Mouse (Mus musculus) midbrain, postnatal 0 days (tissue): Measurements from ENCODE around the gene Il17d. TPM values are rescaled to one million over a fixed set of nuclear protein-coding genes. Genes with fewer than 3 reads are reported as not detected.

Experiments
- ATAC-seq: fragments of 200-750 bp; cut with Nextera tagmentation; 2 replicates; pipeline ENCODE4 v1.8.0; 2017; ENCODE audit warnings: moderate number of reproducible peaks, mild to moderate bottlenecking, moderate TSS enrichment, moderate library complexity; ENCODE audit not compliant: low FRiP score
- DNase-seq: peaks from one replicate; pipeline ENCODE4 v3.0.0-alpha.2; 2015; ENCODE audit warnings: low spot score
- H3K27ac ChIP-seq: fragments of 300-500 bp; sonication (generic); 2 replicates; pipeline ENCODE4 v1.5.1; 2014; ENCODE audit warnings: low read depth, mild to moderate bottlenecking, low read length, mixed read lengths
- H3K27me3 ChIP-seq: fragments of 300-500 bp; sonication (generic); 2 replicates; pipeline ENCODE4 v1.6.1; 2014; ENCODE audit warnings: low read length, control low read depth, mixed read lengths; ENCODE audit not compliant: insufficient read depth
- H3K36me3 ChIP-seq: fragments of 300-500 bp; sonication (generic); 2 replicates; pipeline ENCODE4 v1.6.1; 2014; ENCODE audit warnings: low read length, control low read depth, mixed read lengths; ENCODE audit not compliant: insufficient read depth
- H3K4me1 ChIP-seq: fragments of 300-500 bp; sonication (generic); 2 replicates; pipeline ENCODE4 v1.6.1; 2014; ENCODE audit warnings: mild to moderate bottlenecking, control low read depth, antibody characterized with exemption, low read length, mixed read lengths; ENCODE audit not compliant: insufficient read depth
- H3K4me2 ChIP-seq: fragments of 300-500 bp; sonication (generic); 2 replicates; pipeline ENCODE4 v1.6.1; 2014; ENCODE audit warnings: low read depth, mild to moderate bottlenecking, low read length, mixed read lengths; ENCODE audit not compliant: poor library complexity, severe bottlenecking
- H3K4me3 ChIP-seq: fragments of 300-500 bp; sonication (generic); 2 replicates; pipeline ENCODE4 v1.5.1; 2014; ENCODE audit warnings: low read depth, mild to moderate bottlenecking, low read length, moderate library complexity
- H3K9ac ChIP-seq: fragments of 300-500 bp; sonication (generic); replicated peaks from 2 replicates; pipeline ENCODE4 v1.6.1; 2014; ENCODE audit warnings: mild to moderate bottlenecking, low read length, moderate library complexity, mixed read lengths; ENCODE audit not compliant: poor library complexity, severe bottlenecking
- H3K9me3 ChIP-seq: fragments of 300-500 bp; sonication (generic); 2 replicates; pipeline ENCODE4 v1.6.1; 2016; ENCODE audit warnings: low read length, control low read depth
- CTCF ChIP-seq: IDR thresholded peaks from 2 replicates; pipeline ENCODE4 v1.5.1; 2016; ENCODE audit warnings: antibody characterized with exemption, mild to moderate bottlenecking
- WGBS: fragments of 180-500 bp; shearing (Covaris S2); extraction: QIAGEN DNeasy Blood & Tissue Kit; methylation state at CpG from one replicate; pipeline ENCODE4 v1.1.7; 2014; 5-methylcytosine and 5-hydroxymethylcytosine counted together
- polyA plus RNA-seq: library from polyadenylated mRNA; unstranded; fragments of >200 nt; fragmentation: Nextera tagmentation; extraction: Ambion mirVana; gene quantifications from 2 replicates; pipeline ENCODE4 v1.2.1, GENCODE M21; 2015
- total RNA-seq: library from RNA; depleted of rRNA; stranded (reverse); fragments of >200 nt; gene quantifications from 2 replicates; pipeline ENCODE4 v1.2.3, GENCODE M21; 2014

The Il17d gene
- total and polyA plus RNA-seq, 2 experiments from 2014 or later: 7.0 to 40.7 TPM

DNA sequence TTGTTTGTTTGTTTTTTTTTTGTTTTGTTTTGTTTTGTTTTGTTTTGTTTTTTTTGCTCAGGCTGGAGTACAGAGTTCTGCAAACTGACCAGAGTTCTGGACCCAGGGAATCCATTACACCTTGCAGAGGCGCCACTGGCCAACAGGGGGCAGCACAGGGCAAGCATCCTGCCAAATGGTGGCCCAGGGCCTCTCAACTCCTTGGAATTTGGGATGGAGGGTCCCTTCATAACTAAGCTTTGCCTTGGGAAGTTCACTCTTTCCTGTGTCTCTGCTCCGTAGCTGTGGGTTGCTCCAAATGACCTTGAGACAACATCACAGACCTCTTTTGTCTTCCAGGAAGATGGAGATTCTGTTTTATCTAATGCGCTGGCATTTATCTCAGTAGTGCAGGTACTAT lies 8.6 kb downstream of the Il17d start:
- TF ChIP-seq CTCF: peak; percentile 78

DNA sequence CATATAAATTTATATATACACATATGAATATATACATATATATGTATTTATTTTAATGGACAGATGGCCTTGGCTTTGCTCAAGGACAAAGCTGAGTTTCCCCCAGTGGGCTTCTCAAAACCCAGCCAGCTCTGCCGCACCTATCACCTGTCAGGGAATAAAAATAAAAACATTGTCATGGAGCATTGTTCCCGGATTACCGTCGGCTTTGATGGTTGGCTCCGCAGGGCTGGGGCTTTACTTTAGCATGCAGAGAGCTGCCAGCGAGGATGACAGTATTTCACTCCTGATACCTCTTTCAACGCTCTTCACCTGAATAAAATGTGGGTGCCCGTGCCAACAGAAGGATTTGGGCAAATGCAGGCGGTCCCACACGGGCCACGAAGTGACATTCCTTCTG lies 9.3 kb downstream of the Il17d start:
- no peak for TF ChIP-seq CTCF
- no peak overlapping the region for H3K9ac ChIP-seq
- no peak overlapping the region for H3K27ac ChIP-seq
- H3K4me1 ChIP-seq: peaks cover 15% of the 10 kb centered on the region; the same call in 1 of the 2 replicates
- DNase-seq (no peak), ATAC-seq (0 out of 2 replicates have a peak, but pooled peaks have one; percentile 14)
- H3K9me3 ChIP-seq: no peaks in the 10 kb centered on the region
- peaks cover 4% of the 10 kb centered on the region; the same call in 1 of the 2 replicates for H3K36me3 ChIP-seq
- H3K27me3 ChIP-seq: no peaks in the 10 kb centered on the region
- H3K4me2 ChIP-seq: no peak overlapping the region
- 18% methylated on average over 11 of the region's 11 CpGs for WGBS
- H3K4me3 ChIP-seq: no peak overlapping the region

More for the DNA sequence above, 8.6 kb downstream of the Il17d start:
- Histone ChIP-seq H3K27me3 (no peaks in the 10 kb centered on the region), H3K4me2 (no peak overlapping the region), H3K27ac (no peak overlapping the region), H3K9me3 (no peaks in the 10 kb centered on the region), H3K9ac (no peak overlapping the region), H3K36me3 (peaks cover 4% of the 10 kb centered on the region; the same call in 1 of the 2 replicates), H3K4me3 (no peak overlapping the region), H3K4me1 (peaks cover 15% of the 10 kb centered on the region; the same call in 1 of the 2 replicates)
- no peak for ATAC-seq
- DNase-seq: peak; percentile 27
- whole genome bisulfite sequencing: 44% methylated on average over 3 of the region's 3 CpGs

GRCm38 (mm10) chr14:57534346-57534745 lies 9.8 kb downstream of the Il17d start:
- no peak overlapping the region for H3K4me3 ChIP-seq
- DNase-seq: no peak
- no peaks in the 10 kb centered on the region for H3K9me3 ChIP-seq
- WGBS: 12% methylated on average over 5 of the region's 5 CpGs
- peaks cover 4% of the 10 kb centered on the region; the same call in 1 of the 2 replicates for H3K36me3 ChIP-seq
- H3K4me2 ChIP-seq: no peak overlapping the region
- H3K27me3 ChIP-seq: no peaks in the 10 kb centered on the region
- ATAC-seq: no peak
- TF ChIP-seq CTCF: no peak
- 0 out of 2 replicates have a peak overlapping the region, but pooled peaks have one; percentile 9 for H3K27ac ChIP-seq
- H3K9ac ChIP-seq: no peak overlapping the region
- H3K4me1 ChIP-seq: peaks cover 15% of the 10 kb centered on the region; the same call in 1 of the 2 replicates

- peaks cover 15% of the 10 kb centered on the region; the same call in 1 of the 2 replicates for H3K4me1 ChIP-seq
- WGBS: 14% methylated on average over 8 of the region's 8 CpGs
- 0 out of 2 replicates have a peak overlapping the region, but pooled peaks have one; percentile 9 for H3K27ac ChIP-seq
- peaks cover 4% of the 10 kb centered on the region; the same call in 1 of the 2 replicates for H3K36me3 ChIP-seq
- DNase-seq: peak; percentile 72
- H3K9ac ChIP-seq: no peak overlapping the region
- no peaks in the 10 kb centered on the region for H3K9me3 ChIP-seq
- ATAC-seq: no peak; the same call in 1 of the 2 replicates
- H3K4me2 ChIP-seq: no peak overlapping the region
- H3K27me3 ChIP-seq: no peaks in the 10 kb centered on the region
- H3K4me3 ChIP-seq: no peak overlapping the region
- TF ChIP-seq CTCF: no peak
Observed at GRCm38 (mm10) chr14:57534961-57535360, 10.4 kb downstream of the Il17d start.

DNA sequence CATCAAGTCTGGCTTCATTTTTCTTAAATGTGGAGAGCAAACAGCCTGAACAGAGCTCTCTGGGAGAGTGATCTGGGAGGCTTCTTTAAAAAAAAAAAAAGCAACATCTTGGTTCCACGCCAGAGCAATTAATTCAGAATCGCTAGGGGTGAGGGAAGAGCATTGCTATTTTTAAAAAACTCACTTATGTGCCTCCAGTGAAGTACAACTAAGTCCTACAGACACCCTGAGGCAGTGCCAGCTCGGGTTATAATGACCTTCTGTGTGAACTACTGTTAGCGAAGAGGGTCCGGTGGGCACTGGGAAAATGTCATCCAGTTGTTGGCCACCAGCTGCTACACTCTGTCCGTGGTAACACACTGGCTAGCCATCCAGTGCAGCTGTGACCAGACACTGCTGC lies 11.1 kb downstream of the Il17d start:
- H3K36me3 ChIP-seq: peaks cover 4% of the 10 kb centered on the region; the same call in 1 of the 2 replicates
- no peak overlapping the region for H3K9ac ChIP-seq
- DNase-seq (peak; percentile 65), ATAC-seq (no peak)
- H3K9me3 ChIP-seq: no peaks in the 10 kb centered on the region
- H3K4me1 ChIP-seq: peaks cover 15% of the 10 kb centered on the region; the same call in 1 of the 2 replicates
- H3K4me3 ChIP-seq: no peak overlapping the region
- no peak overlapping the region for H3K4me2 ChIP-seq
- H3K27ac ChIP-seq: no peak overlapping the region
- no peak for TF ChIP-seq CTCF
- H3K27me3 ChIP-seq: no peaks in the 10 kb centered on the region
- WGBS: 45% methylated on average over 6 of the region's 6 CpGs

DNA sequence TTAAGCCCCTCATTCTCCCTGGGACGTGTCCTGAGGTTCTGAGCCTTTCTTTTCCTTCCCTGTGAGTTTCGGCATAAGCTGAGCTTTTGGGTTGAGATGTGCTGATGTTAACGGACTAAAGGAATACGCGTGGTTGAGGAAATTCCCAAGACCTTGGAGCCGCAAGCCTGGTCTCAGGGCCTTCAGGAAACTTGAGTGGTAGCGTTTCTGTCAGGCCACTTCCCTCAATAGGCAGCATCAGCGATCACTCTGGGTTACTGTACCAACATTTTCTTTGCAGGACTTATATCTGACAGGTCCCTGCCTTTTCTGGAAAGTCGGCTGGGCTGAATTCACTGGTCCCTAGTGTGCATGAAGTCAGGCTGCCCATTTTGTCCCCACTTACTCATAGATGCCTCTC lies 12.2 kb downstream of the Il17d start:
- H3K4me1 ChIP-seq: peaks cover 15% of the 10 kb centered on the region; the same call in 1 of the 2 replicates
- ATAC-seq: no peak

More for the DNA sequence above, 12.2 kb downstream of the Il17d start:
- H3K4me3 ChIP-seq: no peak overlapping the region
- no peak overlapping the region for H3K27ac ChIP-seq
- no peak for DNase-seq
- H3K9me3 ChIP-seq: no peaks in the 10 kb centered on the region
- no peaks in the 10 kb centered on the region for H3K27me3 ChIP-seq
- no peaks in the 10 kb centered on the region for H3K36me3 ChIP-seq
- no peak overlapping the region for H3K4me2 ChIP-seq
- WGBS: 33% methylated on average over 9 of the region's 9 CpGs
- H3K9ac ChIP-seq: no peak overlapping the region
- TF ChIP-seq CTCF: no peak
